Mouse (Mus musculus) thymus, adult 2 months (tissue): ENCODE measurements at regions not wholly inside any gene's neighbourhood (a gene's known extent, or its start where the extent isn't known, plus 50 kb on each side); places are given as distances from the start of the nearest gene placed in this dataset.

ENCODE experiments used
- CTCF ChIP-seq: fragments of 200-500 bp; IDR thresholded peaks from 2 replicates; pipeline ENCODE4 v1.5.1; 2012; ENCODE audit warnings: mild to moderate bottlenecking, control low read depth, low read length, moderate library complexity, borderline replicate concordance; ENCODE audit not compliant: control insufficient read depth, poor library complexity, insufficient read depth; ENCODE audit errors: extremely low read depth
- POLR2A ChIP-seq: fragments of 200-500 bp; IDR thresholded peaks from 2 replicates; pipeline ENCODE4 v1.6.1; 2012; ENCODE audit warnings: mild to moderate bottlenecking, low read length, control low read depth, moderate library complexity; ENCODE audit not compliant: control insufficient read depth, poor library complexity, insufficient read depth; ENCODE audit errors: extremely low read depth

DNA sequence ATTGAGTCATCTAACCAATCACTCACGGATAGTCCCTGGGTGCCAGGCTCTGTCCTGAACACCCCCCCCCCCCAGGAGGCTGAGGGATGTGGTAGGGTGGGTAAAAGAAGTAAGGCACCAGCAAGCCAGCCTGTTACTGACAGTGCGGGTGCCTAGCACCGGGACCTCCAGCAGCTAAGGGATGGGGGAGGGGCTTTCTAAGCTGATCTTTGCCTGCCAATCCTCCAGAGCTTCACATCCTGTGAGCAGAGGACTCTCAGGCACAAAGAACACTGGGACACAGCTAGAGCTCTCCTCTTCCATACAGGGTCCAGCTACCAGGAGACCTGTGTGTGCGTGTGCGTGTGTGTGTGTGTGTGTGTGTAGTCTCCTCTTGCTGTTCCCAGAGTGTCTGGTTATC, 215.9 kb downstream of the Matn1 start:
- TF ChIP-seq CTCF = no peak
- no peak for TF ChIP-seq POLR2A
